Mouse (Mus musculus): ENCODE results near the gene Gm13276. TPM values are rescaled to one million over a fixed set of nuclear protein-coding genes. Genes with fewer than 3 reads are reported as not detected.
"Not testable (repeated sequence)": the region's sequence is repeated elsewhere in the genome, so short reads cannot be mapped to it uniquely, and the experiment has no call there.

The Gm13276 gene
- total RNA-seq, 1 experiment, result not detected

DNA sequence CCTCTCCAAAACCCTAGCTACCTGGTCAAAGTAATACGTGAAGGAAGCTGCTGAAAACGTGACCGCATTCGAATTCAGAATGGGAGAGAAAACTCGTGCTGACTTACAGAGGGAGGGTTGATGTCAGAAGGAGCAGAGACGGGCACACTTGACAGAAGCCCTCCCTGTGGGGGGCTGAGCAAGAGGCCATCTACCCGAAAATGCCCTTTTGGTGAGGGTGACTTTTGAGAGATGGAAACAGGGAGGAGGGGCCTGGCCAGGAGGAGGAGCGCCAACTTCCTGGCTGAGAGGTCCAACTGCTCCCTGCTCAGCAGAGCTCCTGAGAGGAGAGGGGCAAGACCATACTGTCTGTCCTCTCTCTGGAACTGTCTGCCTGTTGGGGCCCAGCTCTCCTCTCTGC, 19.7 kb downstream of the Gm13276 start, which contains the start of gene Gm13288:
Gm13288 (plus strand) TSS at position 301 of the 400 bp plus-strand sequence.
- H3K27ac ChIP-seq (ENCODE audit: insufficient read depth, low read depth, low read length, poor library complexity, severe bottlenecking); H3K4me1 ChIP-seq (ENCODE audit: control insufficient read depth in 2 of 2, insufficient read depth in 2 of 2, low read length in 2 of 2, poor library complexity in 1 of 2); DNase-seq (ENCODE audit: low read depth, low spot score); H3K36me3 ChIP-seq (ENCODE audit: control insufficient read depth, insufficient read depth, low read length, poor library complexity, severe bottlenecking); H3K9me3 ChIP-seq (ENCODE audit: control insufficient read depth, insufficient read depth, low read depth, low read length); H3K9ac ChIP-seq (ENCODE audit: insufficient read depth, low read depth, low read length, poor library complexity, severe bottlenecking); in situ Hi-C loops (cut with MboI; ENCODE audit: low sequenced_read_pairs in 2 of 2, unreplicated experiment in 2 of 2); H3K4me3 ChIP-seq (ENCODE audit: insufficient read depth in 1 of 2, low read depth in 1 of 2, low read length in 2 of 2, poor library complexity in 1 of 2, severe bottlenecking in 1 of 2): not testable (repeated sequence)

DNA sequence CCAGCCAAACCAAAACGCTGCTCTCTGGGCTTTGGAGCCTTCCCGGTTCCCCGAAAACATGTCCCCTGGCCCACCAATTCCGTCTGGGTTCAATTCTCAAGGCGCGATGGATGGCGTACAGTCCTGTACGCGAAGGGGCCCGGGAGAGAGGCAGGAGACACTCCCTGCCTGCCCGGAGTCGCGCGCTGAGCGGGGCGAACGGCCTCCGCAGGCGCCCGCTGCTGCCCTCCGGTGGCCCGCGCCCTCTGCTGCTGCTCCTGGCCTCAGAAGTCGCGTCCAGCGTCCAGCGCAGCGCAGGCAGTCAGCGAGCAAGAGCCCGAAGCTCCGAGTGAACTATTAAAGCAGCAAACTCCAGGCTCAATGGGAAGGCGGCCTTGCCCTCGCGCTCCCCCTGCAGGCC, 20.3 kb downstream of the Gm13276 start:
- H3K9me3 ChIP-seq (ENCODE audit: control insufficient read depth, insufficient read depth, low read depth, low read length); in situ Hi-C loops (cut with MboI; ENCODE audit: low sequenced_read_pairs in 2 of 2, unreplicated experiment in 2 of 2): not testable (repeated sequence)

DNA sequence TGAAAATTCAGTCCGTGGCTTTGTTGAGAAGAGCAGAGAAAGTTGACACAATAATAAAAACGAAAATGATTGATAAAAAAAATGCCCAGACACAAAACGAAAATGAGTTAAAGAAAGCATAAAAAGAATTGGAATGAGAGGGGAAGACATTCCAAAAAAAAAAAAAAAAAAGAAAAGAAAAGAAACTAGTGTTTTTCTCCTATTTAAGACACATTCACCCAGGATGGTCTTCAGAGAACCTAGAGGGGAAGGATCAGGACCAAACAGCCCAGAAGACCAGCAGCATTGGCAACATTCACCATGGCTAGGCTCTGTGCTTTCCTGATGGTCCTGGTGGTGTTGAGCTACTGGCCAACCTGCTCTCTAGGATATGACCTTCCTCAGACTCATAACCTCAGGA, 30.4 kb downstream of the Gm13276 start, which contains the start of gene Ifna7:
Ifna7 (plus strand) TSS at position 301 of the 400 bp plus-strand sequence.
- Histone ChIP-seq H3K4me1 (ENCODE audit: control insufficient read depth in 2 of 2, insufficient read depth in 2 of 2, low read length in 2 of 2, poor library complexity in 1 of 2) (no peaks in the 10 kb centered on the region), H3K4me3 (ENCODE audit: insufficient read depth in 1 of 2, low read depth in 1 of 2, low read length in 2 of 2, poor library complexity in 1 of 2, severe bottlenecking in 1 of 2) (no peak within 1 kb of the TSS), H3K9me3 (ENCODE audit: control insufficient read depth, insufficient read depth, low read depth, low read length) (no peaks in the 10 kb centered on the region), H3K36me3 (ENCODE audit: control insufficient read depth, insufficient read depth, low read length, poor library complexity, severe bottlenecking) (no peaks in the 10 kb centered on the region), H3K9ac (ENCODE audit: insufficient read depth, low read depth, low read length, poor library complexity, severe bottlenecking) (no peak within 1 kb of the TSS), H3K27ac (ENCODE audit: insufficient read depth, low read depth, low read length, poor library complexity, severe bottlenecking) (no peak within 1 kb of the TSS)
- in situ Hi-C loops (cut with MboI; ENCODE audit: low sequenced_read_pairs in 2 of 2, unreplicated experiment in 2 of 2), result no loop called here
- no peak for TF ChIP-seq ZC3H11A (IDR thresholded peaks at IDR 0.05; ENCODE audit: borderline replicate concordance, low read depth, low read length)
- TF ChIP-seq CHD2 (IDR thresholded peaks at IDR 0.05; ENCODE audit: low read depth, low read length), result no peak
- TF ChIP-seq HCFC1 (IDR thresholded peaks at IDR 0.05; ENCODE audit: borderline replicate concordance, insufficient read depth, low read length), result no peak
- TF ChIP-seq ZNF384 (IDR thresholded peaks at IDR 0.05; ENCODE audit: low read depth, low read length), result no peak
- TF ChIP-seq MAFK (IDR thresholded peaks at IDR 0.05; ENCODE audit: insufficient read depth, low read depth, low read length), result no peak
- no peak for DNase-seq (ENCODE audit: low read depth, low spot score)

More for the DNA sequence above, 20.3 kb downstream of the Gm13276 start:
- H3K36me3 ChIP-seq (ENCODE audit: control insufficient read depth, insufficient read depth, low read length, poor library complexity, severe bottlenecking); DNase-seq (ENCODE audit: low read depth, low spot score); H3K9ac ChIP-seq (ENCODE audit: insufficient read depth, low read depth, low read length, poor library complexity, severe bottlenecking); H3K4me1 ChIP-seq (ENCODE audit: control insufficient read depth in 2 of 2, insufficient read depth in 2 of 2, low read length in 2 of 2, poor library complexity in 1 of 2); H3K27ac ChIP-seq (ENCODE audit: insufficient read depth, low read depth, low read length, poor library complexity, severe bottlenecking); H3K4me3 ChIP-seq (ENCODE audit: insufficient read depth in 1 of 2, low read depth in 1 of 2, low read length in 2 of 2, poor library complexity in 1 of 2, severe bottlenecking in 1 of 2): not testable (repeated sequence)

DNA sequence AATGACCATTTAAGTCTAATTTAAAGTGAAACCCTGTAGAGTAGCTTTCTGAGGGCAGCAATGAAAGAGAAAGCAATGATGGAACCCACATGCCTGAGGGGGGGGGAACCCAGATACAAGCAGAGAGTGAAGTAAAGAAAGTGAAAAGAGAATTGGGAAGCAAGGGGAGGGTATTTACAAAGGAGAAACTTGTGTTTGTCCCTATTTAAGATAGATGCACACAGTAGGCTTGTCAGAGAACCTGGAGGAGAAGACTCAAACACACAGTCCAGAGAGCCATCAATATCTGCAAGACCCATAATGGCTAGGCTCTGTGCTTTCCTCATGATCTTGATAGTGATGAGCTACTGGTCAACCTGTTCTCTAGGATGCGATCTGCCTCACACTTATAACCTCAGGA, 34.1 kb downstream of the Gm13276 start, which contains the start of gene Ifna11:
Ifna11 (plus strand) TSS at position 301 of the 400 bp plus-strand sequence.
- Histone ChIP-seq H3K36me3 (ENCODE audit: control insufficient read depth, insufficient read depth, low read length, poor library complexity, severe bottlenecking) (no peaks in the 10 kb centered on the region), H3K9ac (ENCODE audit: insufficient read depth, low read depth, low read length, poor library complexity, severe bottlenecking) (no peak within 1 kb of the TSS), H3K4me1 (ENCODE audit: control insufficient read depth in 2 of 2, insufficient read depth in 2 of 2, low read length in 2 of 2, poor library complexity in 1 of 2) (no peaks in the 10 kb centered on the region), H3K9me3 (ENCODE audit: control insufficient read depth, insufficient read depth, low read depth, low read length) (no peaks in the 10 kb centered on the region), H3K4me3 (ENCODE audit: insufficient read depth in 1 of 2, low read depth in 1 of 2, low read length in 2 of 2, poor library complexity in 1 of 2, severe bottlenecking in 1 of 2) (no peak within 1 kb of the TSS), H3K27ac (ENCODE audit: insufficient read depth, low read depth, low read length, poor library complexity, severe bottlenecking) (no peak within 1 kb of the TSS)
- in situ Hi-C loops (cut with MboI; ENCODE audit: low sequenced_read_pairs in 2 of 2, unreplicated experiment in 2 of 2), result no loop called here
- TF ChIP-seq ZNF384 (IDR thresholded peaks at IDR 0.05; ENCODE audit: low read depth, low read length) (no peak), HCFC1 (IDR thresholded peaks at IDR 0.05; ENCODE audit: borderline replicate concordance, insufficient read depth, low read length) (no peak), MAFK (IDR thresholded peaks at IDR 0.05; ENCODE audit: insufficient read depth, low read depth, low read length) (no peak), CHD2 (IDR thresholded peaks at IDR 0.05; ENCODE audit: low read depth, low read length) (no peak), ZC3H11A (IDR thresholded peaks at IDR 0.05; ENCODE audit: borderline replicate concordance, low read depth, low read length) (no peak)
- no peak for DNase-seq (ENCODE audit: low read depth, low spot score)

DNA sequence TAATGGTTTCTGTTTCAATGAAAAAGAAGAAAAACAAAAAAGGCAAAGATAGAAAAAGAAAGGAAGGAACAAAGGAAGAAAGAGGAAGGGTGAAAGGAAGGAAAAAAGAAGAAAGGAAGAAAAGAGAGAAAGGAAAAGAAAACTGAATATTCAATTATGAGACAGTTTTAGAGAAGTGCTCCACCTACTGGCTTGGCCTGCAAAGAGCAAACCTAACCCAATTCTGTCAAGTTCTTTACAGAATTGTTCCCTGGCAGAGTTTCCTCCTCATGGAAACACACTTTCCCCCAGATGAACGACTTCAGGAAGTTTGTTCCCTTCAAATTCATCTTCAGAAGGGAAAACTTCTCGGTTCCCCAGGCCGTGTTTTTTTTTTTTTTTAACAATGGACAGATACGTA, 37.5 kb downstream of the Gm13276 start:
- Histone ChIP-seq H3K27ac (ENCODE audit: insufficient read depth, low read depth, low read length, poor library complexity, severe bottlenecking) (no peak overlapping the region), H3K9ac (ENCODE audit: insufficient read depth, low read depth, low read length, poor library complexity, severe bottlenecking) (no peak overlapping the region), H3K36me3 (ENCODE audit: control insufficient read depth, insufficient read depth, low read length, poor library complexity, severe bottlenecking) (no peaks in the 10 kb centered on the region), H3K9me3 (ENCODE audit: control insufficient read depth, insufficient read depth, low read depth, low read length) (no peaks in the 10 kb centered on the region), H3K4me3 (ENCODE audit: insufficient read depth in 1 of 2, low read depth in 1 of 2, low read length in 2 of 2, poor library complexity in 1 of 2, severe bottlenecking in 1 of 2) (no peak overlapping the region), H3K4me1 (ENCODE audit: control insufficient read depth in 2 of 2, insufficient read depth in 2 of 2, low read length in 2 of 2, poor library complexity in 1 of 2) (no peaks in the 10 kb centered on the region)
- DNase-seq (ENCODE audit: low read depth, low spot score), result no peak
- in situ Hi-C loops (cut with MboI; ENCODE audit: low sequenced_read_pairs in 2 of 2, unreplicated experiment in 2 of 2), result no loop called here
- TF ChIP-seq MAFK (IDR thresholded peaks at IDR 0.05; ENCODE audit: insufficient read depth, low read depth, low read length), result no peak
- TF ChIP-seq HCFC1 (IDR thresholded peaks at IDR 0.05; ENCODE audit: borderline replicate concordance, insufficient read depth, low read length), result no peak
- no peak for TF ChIP-seq ZNF384 (IDR thresholded peaks at IDR 0.05; ENCODE audit: low read depth, low read length)
- no peak for TF ChIP-seq CHD2 (IDR thresholded peaks at IDR 0.05; ENCODE audit: low read depth, low read length)
- no peak for TF ChIP-seq ZC3H11A (IDR thresholded peaks at IDR 0.05; ENCODE audit: borderline replicate concordance, low read depth, low read length)

DNA sequence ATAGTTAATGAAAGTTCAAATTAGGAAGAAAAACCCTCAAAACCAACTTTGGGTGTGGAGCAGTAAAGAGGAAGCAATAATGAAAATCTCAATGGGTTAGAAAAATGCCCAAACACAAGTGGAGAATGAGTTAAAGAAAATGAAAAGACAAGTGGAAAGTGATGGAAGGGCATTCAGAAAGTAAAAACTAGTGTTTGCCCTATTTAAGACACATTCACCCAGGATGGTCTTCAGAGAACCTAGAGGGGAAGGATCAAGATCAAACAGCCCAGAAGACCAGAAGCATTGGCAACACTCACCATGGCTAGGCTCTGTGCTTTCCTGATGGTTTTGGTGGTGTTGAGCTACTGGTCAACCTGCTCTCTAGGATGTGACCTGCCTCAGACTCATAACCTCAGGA, 41.6 kb downstream of the Gm13276 start, which contains the start of gene Ifna6:
Ifna6 (plus strand) TSS at position 301 of the 400 bp plus-strand sequence.
- DNase-seq (ENCODE audit: low read depth, low spot score); H3K9me3 ChIP-seq (ENCODE audit: control insufficient read depth, insufficient read depth, low read depth, low read length); H3K27ac ChIP-seq (ENCODE audit: insufficient read depth, low read depth, low read length, poor library complexity, severe bottlenecking); H3K4me3 ChIP-seq (ENCODE audit: insufficient read depth in 1 of 2, low read depth in 1 of 2, low read length in 2 of 2, poor library complexity in 1 of 2, severe bottlenecking in 1 of 2); in situ Hi-C loops (cut with MboI; ENCODE audit: low sequenced_read_pairs in 2 of 2, unreplicated experiment in 2 of 2); H3K36me3 ChIP-seq (ENCODE audit: control insufficient read depth, insufficient read depth, low read length, poor library complexity, severe bottlenecking); H3K9ac ChIP-seq (ENCODE audit: insufficient read depth, low read depth, low read length, poor library complexity, severe bottlenecking); H3K4me1 ChIP-seq (ENCODE audit: control insufficient read depth in 2 of 2, insufficient read depth in 2 of 2, low read length in 2 of 2, poor library complexity in 1 of 2): not testable (repeated sequence)

Data from ES-E14 (cell line).